Mouse (Mus musculus): ENCODE data around the gene Hist1h3d.
"Not testable (repeated sequence)": the region's sequence is repeated elsewhere in the genome, so short reads cannot be mapped to it uniquely, and the experiment has no call there.

The Hist1h3d gene

GRCm38 (mm10) chr13:23575271-23575851 lies at the start of gene Hist1h3d:
Gene Hist1h3d, plus strand, starts transcription at chr13:23575763.
- peak; percentile 89 for DNase-seq (ENCODE audit: low spot score)

DNA sequence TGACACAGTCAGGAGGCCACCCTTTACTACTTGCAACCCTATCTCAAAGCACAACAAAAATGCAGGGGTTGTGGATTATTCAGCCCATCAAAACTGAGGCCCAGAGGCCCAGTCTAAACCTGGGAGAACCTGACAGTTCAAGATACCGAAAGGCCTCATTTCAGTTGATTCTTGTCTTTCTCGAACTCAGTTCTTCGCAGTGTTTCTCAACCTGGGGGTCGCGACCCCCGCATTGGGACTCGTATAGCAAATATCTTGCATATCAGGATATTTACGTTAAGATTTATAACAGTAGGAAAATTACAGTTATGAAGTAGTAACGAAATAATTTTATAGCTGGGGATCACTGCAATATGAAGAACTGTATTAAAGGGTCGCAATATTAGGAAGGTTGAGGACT lies 49.7 kb upstream of the Hist1h3d start:
- DNase-seq (ENCODE audit: low spot score) = no peak

GRCm38 (mm10) chr13:23526312-23526711 lies 49.3 kb upstream of the Hist1h3d start:
- peak; percentile 88 for DNase-seq (ENCODE audit: low spot score)

DNA sequence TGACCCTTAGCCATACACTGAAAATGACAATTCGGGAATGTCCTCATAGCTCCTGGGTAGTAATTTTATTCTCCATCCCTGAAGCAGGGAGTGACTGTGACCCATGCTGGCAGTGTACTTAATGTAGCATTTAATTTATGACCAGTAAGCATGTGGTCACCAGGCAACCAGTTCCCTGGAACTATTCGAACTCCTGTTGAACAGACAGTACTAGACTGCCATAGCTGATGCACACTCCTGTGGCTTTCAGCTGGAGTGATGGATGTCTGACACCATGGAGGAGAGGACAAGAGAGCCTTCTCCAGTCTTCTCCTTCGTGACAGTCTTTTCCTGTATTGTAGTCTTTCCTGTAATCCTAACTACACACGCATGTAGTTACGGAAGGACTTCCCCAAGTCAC lies 46.6 kb upstream of the Hist1h3d start:
- DNase-seq (ENCODE audit: low spot score) = no peak

DNA sequence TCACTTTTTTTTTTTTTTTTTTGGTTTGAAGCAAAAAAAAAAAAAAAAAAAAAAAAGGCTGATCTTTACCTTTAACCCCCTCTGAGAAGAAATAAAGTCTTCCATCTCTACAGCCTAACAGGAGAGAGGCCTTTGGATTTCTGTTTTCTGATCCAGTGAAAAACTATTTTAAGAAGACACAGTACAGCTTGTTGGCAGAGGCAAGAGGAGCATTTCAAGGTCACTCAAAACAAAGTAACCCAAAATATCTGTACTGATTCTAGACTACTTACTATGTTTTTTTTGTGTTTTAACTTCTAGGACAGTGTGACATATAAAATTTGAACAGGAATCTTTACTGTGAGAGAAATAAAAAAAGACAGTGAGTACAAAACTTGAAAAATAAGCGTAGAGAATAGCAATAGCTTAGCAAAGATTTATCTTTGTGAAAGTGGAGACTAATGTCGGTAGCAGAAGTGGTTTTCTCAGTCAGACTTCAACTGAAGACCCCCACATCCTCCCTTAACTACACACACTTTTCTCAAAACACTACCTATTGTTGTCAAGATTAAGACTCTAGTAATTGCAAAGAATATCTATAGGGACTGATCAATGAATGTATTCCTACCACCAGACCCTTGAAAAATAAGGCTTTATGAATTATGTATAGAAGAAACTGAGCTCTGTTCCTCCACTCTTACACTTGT lies 45.9 kb upstream of the Hist1h3d start:
- DNase-seq (ENCODE audit: low spot score) = no peak

GRCm38 (mm10) chr13:23530181-23530900 lies 45.2 kb upstream of the Hist1h3d start:
- DNase-seq (ENCODE audit: low spot score) = peak; percentile 82

DNA sequence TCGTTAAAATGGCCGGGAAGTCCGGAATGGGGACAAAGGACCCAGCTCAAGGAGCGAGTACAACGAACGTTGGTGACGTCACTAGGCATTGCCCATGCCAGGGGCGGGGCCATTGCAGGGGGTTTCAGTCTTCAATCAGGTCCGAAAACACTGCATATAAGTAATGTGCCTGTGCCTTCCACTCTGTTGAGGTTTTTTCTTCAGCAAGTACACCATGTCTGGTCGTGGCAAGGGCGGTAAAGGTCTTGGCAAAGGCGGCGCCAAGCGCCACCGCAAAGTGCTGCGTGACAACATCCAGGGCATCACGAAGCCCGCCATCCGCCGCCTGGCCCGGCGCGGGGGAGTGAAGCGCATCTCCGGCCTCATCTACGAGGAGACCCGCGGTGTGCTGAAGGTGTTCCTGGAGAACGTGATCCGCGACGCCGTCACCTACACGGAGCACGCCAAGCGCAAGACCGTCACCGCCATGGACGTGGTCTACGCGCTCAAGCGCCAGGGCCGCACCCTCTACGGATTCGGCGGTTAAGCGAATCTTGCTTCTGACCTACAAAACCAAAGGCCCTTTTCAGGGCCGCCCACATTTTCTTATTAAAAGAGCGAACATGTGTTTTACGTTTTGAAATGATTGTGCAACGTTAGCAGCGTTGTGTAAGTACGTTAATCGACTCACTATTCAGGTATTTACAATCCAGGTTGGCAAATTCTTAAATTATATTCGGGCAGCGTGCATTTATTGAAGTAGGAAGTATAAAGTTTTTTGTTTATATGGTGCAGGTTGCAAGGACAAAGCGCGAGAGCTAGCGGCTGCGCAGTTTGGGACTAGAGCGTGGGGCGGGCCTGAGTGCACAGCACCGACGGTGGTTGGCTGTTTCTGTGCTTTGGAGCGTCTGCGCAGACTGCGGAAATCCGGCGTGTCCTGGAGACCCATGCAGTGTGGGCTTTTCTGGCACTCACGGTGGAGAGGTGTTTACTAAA lies 44.4 kb upstream of the Hist1h3d start, which contains the start of gene Hist1h4h:
Hist1h4h (plus strand) TSS at position 150 of the 975 bp plus-strand sequence.
- peak; percentile 98 for DNase-seq (ENCODE audit: low spot score)

- DNase-seq (ENCODE audit: low spot score) = peak; percentile 53
These were observed 43.1 kb upstream of the Hist1h3d start for GRCm38 (mm10) chr13:23532262-23533075.

DNA sequence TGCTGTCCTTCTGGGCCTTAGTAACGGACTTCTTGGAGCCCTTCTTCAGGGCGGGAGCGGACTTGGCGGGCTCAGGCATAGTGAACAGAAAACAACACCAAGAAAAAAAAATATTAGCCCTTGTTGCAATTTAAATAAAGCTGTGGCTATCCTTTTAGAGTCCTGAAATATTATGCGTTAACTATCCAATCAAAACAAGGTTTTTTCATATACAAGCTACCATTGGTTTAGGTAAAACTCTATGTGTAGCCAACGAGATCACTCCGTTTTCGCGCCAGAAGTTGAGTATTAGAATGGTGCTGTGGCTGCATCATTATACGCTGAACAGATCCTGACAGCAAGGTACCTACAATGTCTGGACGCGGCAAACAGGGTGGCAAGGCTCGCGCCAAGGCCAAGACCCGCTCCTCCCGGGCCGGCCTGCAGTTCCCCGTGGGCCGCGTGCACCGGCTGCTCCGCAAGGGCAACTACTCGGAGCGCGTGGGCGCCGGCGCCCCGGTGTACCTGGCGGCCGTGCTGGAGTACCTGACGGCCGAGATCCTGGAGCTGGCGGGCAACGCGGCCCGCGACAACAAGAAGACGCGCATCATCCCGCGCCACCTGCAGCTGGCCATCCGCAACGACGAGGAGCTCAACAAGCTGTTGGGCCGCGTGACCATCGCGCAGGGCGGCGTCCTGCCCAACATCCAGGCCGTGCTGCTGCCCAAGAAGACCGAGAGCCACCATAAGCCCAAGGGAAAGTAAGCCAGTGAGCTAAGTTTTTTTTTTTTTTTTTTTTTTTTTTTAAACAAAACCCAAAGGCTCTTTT lies 41.8 kb upstream of the Hist1h3d start, which contains the start of gene Hist1h2af:
Hist1h2af (plus strand) TSS at position 347 of the 808 bp plus-strand sequence.
- peak; percentile 89 for DNase-seq (ENCODE audit: low spot score)

- DNase-seq (ENCODE audit: low spot score) = no peak
These were observed 41.0 kb upstream of the Hist1h3d start for GRCm38 (mm10) chr13:23534368-23535131.

DNA sequence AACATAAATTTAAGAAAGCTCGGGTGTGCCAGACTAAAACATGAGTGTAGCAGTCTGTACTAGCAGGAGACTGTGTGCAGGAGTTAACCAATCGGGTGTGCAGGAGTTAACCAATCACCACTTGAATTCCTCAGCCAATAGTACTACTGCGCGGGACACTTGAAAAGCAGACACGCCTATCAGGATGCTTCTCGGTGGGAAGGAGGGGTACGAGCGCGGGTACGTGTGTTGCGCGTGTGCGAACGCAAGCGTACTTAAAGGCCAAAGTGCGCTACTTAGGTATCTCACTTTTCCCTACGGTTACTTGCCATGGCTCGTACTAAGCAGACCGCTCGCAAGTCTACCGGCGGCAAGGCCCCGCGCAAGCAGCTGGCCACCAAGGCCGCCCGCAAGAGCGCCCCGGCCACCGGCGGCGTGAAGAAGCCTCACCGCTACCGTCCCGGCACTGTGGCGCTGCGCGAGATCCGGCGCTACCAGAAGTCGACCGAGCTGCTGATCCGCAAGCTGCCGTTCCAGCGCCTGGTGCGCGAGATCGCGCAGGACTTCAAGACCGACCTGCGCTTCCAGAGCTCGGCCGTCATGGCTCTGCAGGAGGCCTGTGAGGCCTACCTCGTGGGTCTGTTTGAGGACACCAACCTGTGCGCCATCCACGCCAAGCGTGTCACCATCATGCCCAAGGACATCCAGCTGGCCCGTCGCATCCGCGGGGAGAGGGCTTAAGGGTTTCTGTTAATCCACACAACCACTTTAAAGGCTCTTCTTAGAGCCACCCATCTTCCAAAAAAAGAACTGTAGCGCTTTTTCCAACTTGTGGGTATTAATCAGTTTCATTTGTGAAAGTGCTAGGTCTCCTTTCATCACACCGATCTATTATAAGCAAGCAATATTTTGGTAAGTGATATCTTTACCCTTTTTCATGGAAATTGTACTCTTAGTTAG lies 40.2 kb upstream of the Hist1h3d start, which contains the start of gene Hist1h3g:
Hist1h3g (plus strand) TSS at position 286 of the 939 bp plus-strand sequence.
- DNase-seq (ENCODE audit: low spot score) = peak; percentile 97

DNA sequence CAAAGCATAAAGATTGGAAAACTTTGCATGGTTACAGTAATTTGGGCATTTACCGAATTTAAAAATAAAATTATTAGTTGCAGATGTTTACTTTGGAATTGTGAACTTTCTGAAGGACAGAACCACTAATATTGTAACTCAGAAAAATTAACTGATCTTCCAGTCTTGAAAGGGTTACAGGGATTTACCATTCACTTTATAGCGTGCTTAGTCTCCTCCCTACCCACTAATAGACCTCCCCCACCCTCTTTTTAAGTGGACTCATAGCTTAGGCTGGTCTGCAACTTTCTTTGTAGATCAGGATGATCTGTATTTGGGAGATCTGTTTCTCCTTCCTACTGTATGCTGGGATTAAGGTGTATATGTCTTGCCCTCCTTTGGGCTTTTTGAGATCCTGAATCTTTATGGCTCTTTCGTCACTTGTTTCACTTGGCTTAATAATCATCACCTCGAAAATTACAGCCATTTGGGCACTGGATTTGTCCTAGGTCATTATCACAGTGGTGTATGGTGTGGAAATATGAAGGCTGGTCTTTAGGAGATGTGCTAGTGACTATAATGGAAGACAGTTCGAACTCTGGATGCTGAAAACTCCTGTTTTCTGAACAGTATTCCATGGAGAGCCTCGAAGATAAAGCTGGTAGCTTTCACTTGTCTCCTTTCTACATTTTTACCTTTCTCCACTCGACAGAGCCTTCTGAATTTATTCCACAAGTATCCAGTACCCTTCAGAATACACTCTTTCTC lies 39.3 kb upstream of the Hist1h3d start:
- DNase-seq (ENCODE audit: low spot score) = peak; percentile 50

DNA sequence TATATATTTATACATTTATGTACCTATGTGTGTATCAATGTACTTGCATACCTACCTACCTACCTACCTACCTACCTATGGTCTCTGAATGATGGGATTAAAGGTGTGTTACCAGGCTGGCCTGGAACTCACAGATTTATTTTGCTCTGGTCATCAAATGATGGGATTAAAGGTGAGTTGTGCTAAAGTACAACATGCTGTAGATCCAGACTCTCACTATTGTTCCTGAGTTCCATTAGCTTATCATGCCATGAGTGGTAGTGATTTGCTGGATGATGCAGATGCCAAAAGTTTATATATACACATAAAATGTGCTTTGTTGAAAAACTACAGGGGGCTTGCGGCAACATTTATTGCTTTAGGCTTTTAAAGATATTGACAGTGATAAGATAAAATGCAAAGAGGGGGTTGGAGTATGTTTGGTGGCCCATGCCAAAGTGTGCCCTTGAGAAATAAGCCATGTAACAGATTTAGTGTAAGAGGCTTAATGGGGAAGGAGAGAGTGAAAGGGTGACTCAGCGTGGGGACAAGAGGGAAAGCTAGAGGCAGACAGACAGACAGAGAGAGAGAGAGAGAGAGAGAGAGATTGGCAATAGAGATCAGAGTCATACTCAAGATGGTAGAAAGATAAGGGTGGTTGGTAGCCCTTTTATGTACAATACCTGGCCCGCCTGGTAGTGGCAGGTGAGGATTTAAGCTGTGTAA lies 38.4 kb upstream of the Hist1h3d start:
- DNase-seq (ENCODE audit: low spot score) = no peak

DNA sequence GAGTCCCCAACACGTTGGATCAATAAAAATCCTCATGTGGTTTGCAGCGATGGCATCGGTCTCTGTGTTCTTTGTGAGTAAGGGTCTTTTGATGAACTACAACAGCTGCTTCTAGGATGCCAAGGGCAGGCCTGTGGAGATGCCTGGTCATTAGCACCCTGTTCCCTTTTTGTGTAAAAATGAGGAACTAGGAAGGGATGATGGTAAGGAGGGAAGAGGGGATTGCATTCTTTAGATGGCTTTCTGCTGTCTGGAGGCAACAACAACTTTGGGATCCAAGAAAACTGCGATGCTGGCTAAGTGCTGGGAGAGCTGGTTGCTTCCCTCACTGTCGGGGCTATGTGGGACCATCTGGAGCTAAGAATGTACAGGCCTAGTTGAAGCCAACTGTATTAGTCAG lies 37.3 kb upstream of the Hist1h3d start:
- no peak for DNase-seq (ENCODE audit: low spot score)

GRCm38 (mm10) chr13:23539821-23540220 lies 35.7 kb upstream of the Hist1h3d start:
- not testable (repeated sequence) for DNase-seq (ENCODE audit: low spot score)

DNA sequence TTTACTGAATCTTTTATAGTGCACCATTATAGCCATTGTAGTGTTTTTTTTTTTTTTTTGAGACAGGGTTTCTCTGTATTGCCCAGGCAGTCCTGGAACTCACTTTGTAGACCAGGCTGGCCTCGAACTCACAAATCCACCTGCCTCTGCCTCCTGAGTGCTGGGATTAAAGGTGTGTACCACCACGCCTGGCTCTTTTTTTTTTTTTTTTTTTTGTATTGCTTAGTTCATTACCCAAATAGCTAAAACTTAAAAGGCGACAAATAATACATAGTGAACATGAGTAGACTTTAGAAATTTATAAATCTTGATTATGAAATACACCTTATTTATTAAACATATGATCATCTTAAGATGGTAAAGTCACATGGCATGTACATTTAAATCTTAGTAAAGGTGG lies 34.1 kb upstream of the Hist1h3d start:
- DNase-seq (ENCODE audit: low spot score) = no peak

All from yolk sac, embryonic 10.5 days (tissue).